Mouse (Mus musculus): ENCODE results near the gene Lpcat2.
A peak's percentile ranks its signal among the peaks of the same experiment; 100 is the strongest.

Lpcat2 gene

GRCm38 (mm10) chr8:92853188-92853983 lies 1.8 kb upstream of the Lpcat2 start:
- no peak for DNase-seq (ENCODE audit: low read depth, low spot score)

GRCm38 (mm10) chr8:92854673-92855072 lies 466 bp upstream of the Lpcat2 start:
- DNase-seq (ENCODE audit: low read depth, low spot score): no peak

- no peak for DNase-seq (ENCODE audit: low read depth, low spot score)
Measured at GRCm38 (mm10) chr8:92856273-92856986, 1.3 kb downstream of the Lpcat2 start.

DNA sequence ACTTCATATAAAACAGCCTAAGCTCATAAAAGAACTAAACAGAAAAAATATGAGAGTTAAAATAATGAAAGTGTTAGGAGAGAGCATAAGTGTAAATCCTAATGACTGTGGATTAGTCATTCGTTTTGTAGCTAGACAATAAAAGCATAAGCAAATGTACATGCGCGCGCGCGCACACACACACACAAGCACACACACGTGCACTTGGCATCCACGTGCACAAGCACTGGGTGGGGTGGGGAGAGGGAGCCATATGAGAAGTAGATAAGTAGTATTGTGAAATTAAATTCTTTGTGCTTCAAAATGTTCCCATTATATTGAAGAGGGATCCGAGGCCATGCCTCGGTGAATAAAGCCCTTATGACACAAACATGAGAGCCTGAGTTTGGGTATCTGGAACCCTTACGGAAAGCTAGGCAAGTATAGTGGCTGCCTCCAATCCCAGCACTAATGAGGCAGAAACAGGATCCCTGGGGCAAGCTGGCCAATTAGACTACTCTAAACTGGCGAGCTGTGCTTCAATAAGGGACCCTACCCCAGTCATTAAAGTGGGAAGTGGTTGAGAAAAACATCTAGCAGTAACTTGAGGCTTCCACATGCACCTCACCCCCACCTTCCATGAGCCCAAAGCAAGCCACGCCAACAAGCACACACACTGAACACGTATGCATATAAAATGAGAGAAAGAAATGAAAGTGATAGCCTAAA lies 3.5 kb downstream of the Lpcat2 start:
- no peak for DNase-seq (ENCODE audit: low read depth, low spot score)

- DNase-seq (ENCODE audit: low read depth, low spot score): no peak
Measured at GRCm38 (mm10) chr8:92861977-92862376, 6.8 kb downstream of the Lpcat2 start.

GRCm38 (mm10) chr8:92870281-92870680 lies 15.1 kb downstream of the Lpcat2 start:
- DNase-seq (ENCODE audit: low read depth, low spot score): no peak

GRCm38 (mm10) chr8:92872063-92872759 lies 17.1 kb downstream of the Lpcat2 start:
- no peak for DNase-seq (ENCODE audit: low read depth, low spot score)

DNA sequence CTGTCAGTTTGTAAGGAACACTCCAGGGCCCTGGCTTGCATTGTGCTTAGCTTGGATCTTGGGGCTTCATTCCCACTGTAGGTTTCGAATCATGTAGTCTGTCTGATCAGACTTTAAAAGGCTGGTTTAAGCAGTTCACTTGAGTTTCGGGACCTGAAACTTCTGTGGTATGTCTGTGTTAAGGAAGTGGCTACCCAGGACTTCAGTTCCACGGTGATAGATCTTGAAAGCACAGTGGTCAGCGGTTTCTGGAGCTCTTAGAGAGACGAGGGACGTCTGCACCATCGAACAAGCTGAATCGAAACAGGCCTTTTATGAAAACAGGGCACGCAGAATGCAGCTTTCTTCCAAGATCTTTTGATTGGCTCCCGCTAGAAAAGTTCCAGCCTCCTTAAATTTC lies 20.7 kb downstream of the Lpcat2 start:
- DNase-seq (ENCODE audit: low read depth, low spot score): no peak

- no peak for DNase-seq (ENCODE audit: low read depth, low spot score)
Measured at GRCm38 (mm10) chr8:92881247-92881646, 26.1 kb downstream of the Lpcat2 start.

DNA sequence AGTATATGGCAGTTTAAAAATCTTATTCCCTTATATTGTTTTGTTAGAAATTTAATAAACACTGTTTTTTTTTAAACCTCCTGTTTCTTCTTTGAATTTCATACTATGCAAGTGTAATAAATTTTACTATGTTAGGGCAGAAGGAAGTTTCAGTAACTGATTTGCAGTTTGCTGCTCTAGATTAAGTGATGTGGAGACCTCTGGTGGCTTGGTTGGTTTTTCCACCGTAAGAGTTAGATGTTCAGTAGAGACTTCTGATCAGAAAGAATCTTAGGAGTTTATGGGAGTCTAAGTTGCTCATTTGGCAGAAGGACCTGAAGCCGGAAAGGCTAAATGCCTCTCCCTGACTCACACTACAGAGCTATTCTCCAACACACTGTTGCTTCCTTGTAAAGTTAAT lies 28.6 kb downstream of the Lpcat2 start:
- DNase-seq (ENCODE audit: low read depth, low spot score): no peak

GRCm38 (mm10) chr8:92892216-92892615 lies 37.1 kb downstream of the Lpcat2 start:
- peak; percentile 54 for DNase-seq (ENCODE audit: low read depth, low spot score)

- DNase-seq (ENCODE audit: low read depth, low spot score): no peak
Measured at GRCm38 (mm10) chr8:92893870-92894269, 38.7 kb downstream of the Lpcat2 start.

- DNase-seq (ENCODE audit: low read depth, low spot score): no peak
Measured at GRCm38 (mm10) chr8:92895053-92895452, 39.9 kb downstream of the Lpcat2 start.

- peak; percentile 66 for DNase-seq (ENCODE audit: low read depth, low spot score)
Measured at GRCm38 (mm10) chr8:92896056-92896455, 40.9 kb downstream of the Lpcat2 start.

DNA sequence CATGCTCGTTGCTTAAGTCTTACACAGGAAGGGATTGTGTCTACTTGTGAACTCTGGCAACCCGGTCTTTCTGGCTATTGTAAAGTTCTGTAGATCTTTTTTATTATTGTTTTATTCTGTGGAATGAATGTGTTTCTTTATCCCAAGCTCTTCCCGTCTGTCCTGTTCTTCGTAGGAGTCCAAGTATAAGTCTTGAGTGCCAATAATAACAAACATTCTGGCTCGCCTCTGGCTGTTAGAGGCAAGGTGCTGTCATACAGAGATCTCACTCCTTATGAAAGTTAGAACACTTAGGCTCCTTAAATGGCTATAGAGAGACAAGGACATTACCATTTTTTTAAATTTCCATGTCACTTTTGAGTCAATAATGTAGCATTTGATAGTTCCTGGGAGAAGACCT lies 41.5 kb downstream of the Lpcat2 start:
- DNase-seq (ENCODE audit: low read depth, low spot score): no peak

- DNase-seq (ENCODE audit: low read depth, low spot score): no peak
Measured at GRCm38 (mm10) chr8:92897794-92898193, 42.7 kb downstream of the Lpcat2 start.

DNA sequence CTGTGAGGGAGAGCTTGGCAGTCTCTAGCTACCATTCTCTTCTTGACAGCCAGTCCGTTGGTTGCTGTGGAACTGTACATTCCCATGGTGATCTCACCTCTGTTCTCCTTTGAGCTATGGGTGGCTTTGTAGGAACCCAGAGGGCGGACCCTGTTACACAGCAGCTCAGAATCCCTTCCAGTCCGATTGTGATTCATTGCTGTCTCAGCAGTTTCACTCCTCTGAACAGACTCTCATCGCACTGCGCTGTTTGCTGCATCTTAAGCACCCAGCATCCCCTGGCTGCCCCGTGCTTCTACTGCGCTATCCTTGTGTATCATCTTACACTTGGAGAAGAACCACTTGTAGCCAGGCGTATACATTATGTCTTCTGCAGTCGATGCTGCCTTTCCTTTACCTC lies 44.5 kb downstream of the Lpcat2 start:
- DNase-seq (ENCODE audit: low read depth, low spot score): no peak

DNA sequence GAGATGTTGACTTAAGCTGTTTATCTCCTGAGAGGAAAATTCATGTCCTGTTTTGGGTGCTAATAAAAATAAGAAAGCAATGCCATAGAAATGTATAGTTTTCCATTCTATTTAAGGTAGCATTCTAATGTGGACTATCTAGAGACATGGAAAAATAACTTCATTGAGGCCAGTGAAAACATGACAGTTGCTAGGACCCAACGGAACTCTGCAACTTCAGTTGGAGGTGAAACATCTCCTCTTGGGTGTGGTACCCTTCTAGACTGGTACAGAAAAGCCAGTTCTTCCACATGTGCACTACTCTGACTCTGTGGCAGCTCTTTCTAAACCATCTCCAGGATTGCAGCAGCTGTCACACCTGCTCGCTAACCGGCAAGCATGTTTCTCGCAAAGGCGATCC lies 46.0 kb downstream of the Lpcat2 start, which contains the start of gene Capns2:
Capns2 (plus strand) TSS at position 301 of the 400 bp plus-strand sequence.
- DNase-seq (ENCODE audit: low read depth, low spot score): no peak

DNA sequence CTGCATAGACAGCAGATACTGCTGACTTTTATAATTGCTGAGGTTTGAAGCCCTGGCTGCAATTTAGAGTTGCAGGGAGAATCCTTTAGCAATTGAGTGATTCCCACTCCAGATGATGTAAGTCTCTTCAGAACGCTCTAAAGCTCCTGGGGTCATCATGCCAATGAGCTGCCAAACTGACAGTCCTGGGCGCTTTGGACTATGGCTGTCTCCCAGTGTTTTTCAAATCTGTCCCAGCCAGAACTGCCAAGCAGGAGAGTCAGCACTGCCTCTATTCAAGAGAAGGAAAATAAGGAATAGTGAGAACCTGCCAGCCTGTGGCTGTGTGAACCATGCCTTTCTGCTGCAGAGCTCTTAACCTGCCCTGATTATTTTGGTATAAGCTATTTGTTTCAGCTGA lies 47.8 kb downstream of the Lpcat2 start:
- DNase-seq (ENCODE audit: low read depth, low spot score): no peak

DNA sequence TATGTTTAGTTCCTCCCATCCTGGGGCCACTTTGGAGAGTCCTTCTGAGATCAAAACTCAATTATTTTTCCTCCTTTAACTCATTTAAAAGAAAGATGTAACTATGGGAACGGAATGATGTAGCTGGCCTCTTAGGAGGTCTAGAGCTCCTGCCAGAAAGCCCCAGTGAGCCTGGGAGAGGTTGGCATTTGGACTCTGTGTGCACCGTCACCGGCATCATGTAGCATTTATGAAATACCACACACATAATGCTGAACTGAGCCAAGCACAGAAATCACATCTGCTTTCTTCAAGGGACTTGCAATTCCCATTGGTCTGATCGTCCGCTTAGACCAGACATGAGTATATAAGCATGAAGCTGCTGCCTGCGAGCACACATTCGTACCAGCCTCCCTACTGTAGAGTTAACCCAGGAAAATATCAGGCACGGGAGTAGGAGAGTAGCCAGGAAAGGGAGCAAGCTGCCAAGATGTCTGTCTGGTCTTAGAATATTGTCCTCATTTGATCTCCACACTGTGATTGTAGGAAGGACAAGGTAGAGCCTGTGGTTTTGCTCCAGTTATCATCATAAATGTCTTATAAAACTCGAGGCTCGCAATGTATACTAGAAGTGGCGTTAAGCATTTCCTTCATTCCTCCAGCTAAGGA lies 48.5 kb downstream of the Lpcat2 start:
- DNase-seq (ENCODE audit: low read depth, low spot score): no peak

- no peak for DNase-seq (ENCODE audit: low read depth, low spot score)
Measured at GRCm38 (mm10) chr8:92906553-92906952, 51.4 kb downstream of the Lpcat2 start.
